Mouse (Mus musculus): Measurements from ENCODE around the gene Mecom.

Mecom gene

DNA sequence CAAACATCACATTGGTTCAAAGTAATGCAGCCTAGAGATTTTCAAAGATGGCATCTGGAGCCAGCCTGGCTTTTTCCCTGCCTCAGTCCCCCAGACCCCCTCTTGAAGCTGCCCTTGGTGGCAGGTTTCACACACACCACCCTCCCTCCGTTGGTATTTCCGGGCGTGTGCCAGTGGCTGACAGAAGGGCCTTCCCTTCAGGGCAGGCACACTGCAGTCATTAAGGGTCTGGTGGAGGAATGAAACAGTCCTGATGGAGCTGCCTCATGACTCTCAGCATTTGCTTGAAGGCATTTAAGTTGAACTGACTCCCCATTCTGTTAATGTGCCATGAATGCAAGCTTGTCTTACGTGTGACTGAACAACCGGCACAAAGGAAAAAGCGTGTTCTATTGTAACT lies 94.8 kb downstream of the Mecom start:
- Histone ChIP-seq H3K27me3 (ENCODE audit: insufficient read depth, low read length) (no peaks in the 10 kb centered on the region), H3K4me3 (replicated peaks; ENCODE audit: low read length) (no peak overlapping the region), H3K9me3 (ENCODE audit: low read length) (no peaks in the 10 kb centered on the region), H3K36me3 (ENCODE audit: insufficient read depth, low read length) (no peaks in the 10 kb centered on the region), H3K4me1 (replicated peaks; ENCODE audit: low read depth, low read length) (peaks cover 30% of the 10 kb centered on the region)
- TF ChIP-seq CTCF (conservative IDR thresholded peaks at IDR 0.05; ENCODE audit: low read length) = no peak
- TF ChIP-seq POU5F1 (IDR thresholded peaks at IDR 0.05; ENCODE audit: borderline replicate concordance, low read length) = no peak
- no peak for TF ChIP-seq NANOG (IDR thresholded peaks at IDR 0.05; ENCODE audit: borderline replicate concordance, low read length)

DNA sequence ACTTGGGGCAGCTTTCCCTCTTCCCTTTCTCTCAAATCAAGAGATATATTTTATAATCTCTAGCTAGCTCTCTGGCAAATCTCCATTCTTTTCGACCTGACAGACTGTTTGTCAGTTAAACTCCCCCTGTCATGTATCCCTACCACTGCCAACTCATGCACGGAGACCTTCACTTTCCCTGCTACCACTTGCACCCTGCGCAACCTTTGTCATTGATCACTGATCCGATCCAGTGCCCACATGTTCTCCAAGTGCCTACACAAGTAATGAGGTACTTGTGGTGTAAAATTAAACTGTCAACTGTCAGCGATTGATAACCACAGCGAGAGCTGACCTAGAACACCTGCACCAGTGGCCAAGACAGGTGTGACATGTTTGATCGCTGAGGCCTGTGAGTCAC lies 95.3 kb downstream of the Mecom start:
- no peaks in the 10 kb centered on the region for H3K9me3 ChIP-seq (ENCODE audit: low read length)
- H3K4me1 ChIP-seq (replicated peaks; ENCODE audit: low read depth, low read length) = peaks cover 25% of the 10 kb centered on the region
- H3K4me3 ChIP-seq (replicated peaks; ENCODE audit: low read length) = no peak overlapping the region

DNA sequence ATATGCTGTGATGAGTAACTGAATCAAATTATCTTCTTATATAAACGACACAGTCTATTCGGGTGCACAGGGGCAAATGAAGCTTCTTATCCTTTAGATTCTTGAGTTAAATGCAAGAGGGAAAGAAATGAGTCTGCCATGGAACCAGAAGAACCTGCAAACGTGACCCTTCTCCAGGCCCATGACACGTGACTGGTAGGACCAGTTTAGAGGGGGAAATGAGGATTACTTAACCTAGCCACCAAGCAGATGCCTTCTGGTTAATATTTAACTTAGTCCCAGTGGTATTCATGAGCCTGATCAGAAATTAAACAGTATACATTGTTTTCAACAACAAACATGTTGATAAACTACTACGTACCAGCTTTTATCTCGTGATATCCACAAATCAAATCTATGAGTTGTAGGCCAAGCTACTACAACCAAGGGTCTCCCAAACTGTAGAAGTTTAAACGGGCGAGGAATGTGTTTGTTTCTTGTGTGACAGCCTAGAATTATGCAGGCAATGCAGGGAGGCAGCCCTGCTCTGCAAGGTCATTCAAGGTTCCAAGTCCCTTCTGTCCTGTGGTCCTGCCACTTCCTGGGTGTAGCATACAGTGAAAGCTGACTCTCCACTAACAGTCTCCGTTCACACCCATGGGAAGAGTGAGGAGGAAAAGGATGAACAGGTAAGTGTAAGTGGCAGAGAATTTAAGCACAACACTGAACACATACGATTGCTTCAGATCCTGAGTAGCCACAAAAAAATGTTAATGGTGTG lies 97.4 kb downstream of the Mecom start:
- Histone ChIP-seq H3K36me3 (ENCODE audit: insufficient read depth, low read length) (no peaks in the 10 kb centered on the region), H3K9me3 (ENCODE audit: low read length) (no peaks in the 10 kb centered on the region), H3K4me3 (replicated peaks; ENCODE audit: low read length) (no peak overlapping the region), H3K4me1 (replicated peaks; ENCODE audit: low read depth, low read length) (peaks cover 14% of the 10 kb centered on the region), H3K27me3 (ENCODE audit: insufficient read depth, low read length) (no peaks in the 10 kb centered on the region)
- TF ChIP-seq NANOG (IDR thresholded peaks at IDR 0.05; ENCODE audit: borderline replicate concordance, low read length) = no peak
- no peak for TF ChIP-seq POU5F1 (IDR thresholded peaks at IDR 0.05; ENCODE audit: borderline replicate concordance, low read length)

More for the DNA sequence above, 95.3 kb downstream of the Mecom start:
- Histone ChIP-seq H3K36me3 (ENCODE audit: insufficient read depth, low read length) (no peaks in the 10 kb centered on the region), H3K27me3 (ENCODE audit: insufficient read depth, low read length) (no peaks in the 10 kb centered on the region)
- TF ChIP-seq CTCF (conservative IDR thresholded peaks at IDR 0.05; ENCODE audit: low read length) (no peak), NANOG (IDR thresholded peaks at IDR 0.05; ENCODE audit: borderline replicate concordance, low read length) (no peak), POU5F1 (IDR thresholded peaks at IDR 0.05; ENCODE audit: borderline replicate concordance, low read length) (no peak)

DNA sequence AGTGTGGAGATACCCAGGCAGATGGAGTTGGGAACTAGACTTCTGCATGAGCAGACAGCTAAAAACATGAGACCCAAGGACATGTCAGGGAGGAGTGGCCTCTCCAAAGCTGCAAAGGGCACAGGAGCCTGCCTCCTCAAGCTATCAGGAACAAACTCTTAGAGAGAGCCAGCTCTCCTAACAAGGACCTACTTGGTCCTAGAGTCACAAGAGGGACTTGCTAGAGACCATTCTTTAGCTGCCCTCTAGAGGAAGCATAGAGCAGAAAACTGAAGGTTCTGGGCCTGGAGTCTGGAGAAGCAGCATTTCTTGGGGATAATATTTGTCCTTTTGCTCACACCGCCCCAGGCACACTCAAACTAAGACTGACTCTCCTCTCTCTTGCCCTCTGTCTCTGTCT lies 99.2 kb downstream of the Mecom start:
- H3K27me3 ChIP-seq (ENCODE audit: insufficient read depth, low read length) = no peaks in the 10 kb centered on the region
- peaks cover 14% of the 10 kb centered on the region for H3K4me1 ChIP-seq (replicated peaks; ENCODE audit: low read depth, low read length)
- H3K9me3 ChIP-seq (ENCODE audit: low read length) = peaks cover under 1% of the 10 kb centered on the region; the same call in 1 of the 2 replicates
- no peak overlapping the region for H3K4me3 ChIP-seq (replicated peaks; ENCODE audit: low read length)
- H3K36me3 ChIP-seq (ENCODE audit: insufficient read depth, low read length) = no peaks in the 10 kb centered on the region
- TF ChIP-seq POU5F1 (IDR thresholded peaks at IDR 0.05; ENCODE audit: borderline replicate concordance, low read length) (no peak), CTCF (conservative IDR thresholded peaks at IDR 0.05; ENCODE audit: low read length) (peak; percentile 26; the same call in 1 of the 2 replicates)

DNA sequence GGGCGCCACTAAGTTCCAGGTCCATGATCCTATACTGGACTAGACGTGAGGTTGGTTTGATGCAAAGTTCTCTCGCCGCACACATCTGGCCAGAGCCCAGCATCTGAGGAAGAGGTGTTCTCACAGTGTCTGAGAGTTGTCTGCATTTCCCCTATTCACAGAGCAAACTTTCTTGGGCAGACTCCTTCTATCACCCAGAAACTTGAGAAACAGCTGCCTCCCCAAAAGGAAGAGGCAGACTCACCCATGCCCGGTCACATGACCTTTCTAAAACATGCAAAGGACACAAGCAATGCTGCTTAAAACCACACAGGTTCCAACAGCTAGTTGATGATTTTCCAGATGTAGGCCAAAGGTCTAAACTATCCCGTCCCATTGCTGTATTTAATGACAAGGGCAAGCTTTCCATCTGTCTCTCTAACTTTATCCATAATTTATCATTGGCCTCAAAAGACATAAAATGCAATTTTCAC lies 101.8 kb downstream of the Mecom start:
- no peaks in the 10 kb centered on the region for H3K36me3 ChIP-seq (ENCODE audit: insufficient read depth, low read length)
- no peak overlapping the region for H3K4me3 ChIP-seq (replicated peaks; ENCODE audit: low read length)
- H3K4me1 ChIP-seq (replicated peaks; ENCODE audit: low read depth, low read length) = peaks cover 9% of the 10 kb centered on the region
- no peaks in the 10 kb centered on the region for H3K27me3 ChIP-seq (ENCODE audit: insufficient read depth, low read length)
- peaks cover 8% of the 10 kb centered on the region; the same call in 1 of the 2 replicates for H3K9me3 ChIP-seq (ENCODE audit: low read length)
- TF ChIP-seq NANOG (IDR thresholded peaks at IDR 0.05; ENCODE audit: borderline replicate concordance, low read length) (no peak), CTCF (conservative IDR thresholded peaks at IDR 0.05; ENCODE audit: low read length) (no peak), POU5F1 (IDR thresholded peaks at IDR 0.05; ENCODE audit: borderline replicate concordance, low read length) (no peak)

DNA sequence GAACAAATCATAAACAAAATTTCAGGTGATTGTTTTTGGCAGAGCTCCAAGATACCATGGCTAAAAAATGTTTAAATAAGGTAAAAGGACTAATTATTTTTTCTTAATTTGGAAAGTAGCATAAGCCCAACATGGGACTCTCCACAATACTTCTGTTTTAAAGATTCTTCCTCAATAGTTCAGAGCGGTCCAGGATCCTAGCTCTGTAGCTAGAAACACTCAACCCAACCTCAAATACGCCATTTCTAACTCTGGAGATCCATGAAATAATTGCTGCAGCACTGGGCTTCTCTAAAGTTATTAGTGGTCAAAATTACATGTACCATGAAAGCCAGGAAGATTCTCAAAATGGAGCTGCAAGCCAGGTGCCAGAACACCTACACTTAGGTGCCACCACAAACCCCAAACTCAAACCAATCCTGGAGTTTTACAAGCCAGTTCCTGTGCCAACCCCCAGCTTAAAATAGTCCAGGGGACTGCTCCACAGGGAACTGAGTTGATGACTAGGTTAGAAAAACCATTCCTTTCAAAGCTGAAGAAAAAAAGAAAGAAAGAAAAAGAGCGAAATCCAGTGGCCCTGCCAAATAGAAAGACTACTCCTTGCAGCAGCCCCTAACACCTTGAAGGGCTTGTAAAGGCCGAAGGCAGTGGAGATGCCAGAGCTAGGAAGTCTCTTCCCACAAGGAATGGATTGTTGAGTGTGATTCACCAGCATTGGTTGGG lies 102.4 kb downstream of the Mecom start:
- TF ChIP-seq NANOG (IDR thresholded peaks at IDR 0.05; ENCODE audit: borderline replicate concordance, low read length) = no peak
- no peak for TF ChIP-seq CTCF (conservative IDR thresholded peaks at IDR 0.05; ENCODE audit: low read length)
- no peak for TF ChIP-seq POU5F1 (IDR thresholded peaks at IDR 0.05; ENCODE audit: borderline replicate concordance, low read length)
- peaks cover 8% of the 10 kb centered on the region; the same call in 1 of the 2 replicates for H3K9me3 ChIP-seq (ENCODE audit: low read length)
- no peak overlapping the region for H3K4me3 ChIP-seq (replicated peaks; ENCODE audit: low read length)
- H3K4me1 ChIP-seq (replicated peaks; ENCODE audit: low read depth, low read length) = peaks cover 3% of the 10 kb centered on the region
- H3K36me3 ChIP-seq (ENCODE audit: insufficient read depth, low read length) = no peaks in the 10 kb centered on the region
- no peaks in the 10 kb centered on the region for H3K27me3 ChIP-seq (ENCODE audit: insufficient read depth, low read length)

DNA sequence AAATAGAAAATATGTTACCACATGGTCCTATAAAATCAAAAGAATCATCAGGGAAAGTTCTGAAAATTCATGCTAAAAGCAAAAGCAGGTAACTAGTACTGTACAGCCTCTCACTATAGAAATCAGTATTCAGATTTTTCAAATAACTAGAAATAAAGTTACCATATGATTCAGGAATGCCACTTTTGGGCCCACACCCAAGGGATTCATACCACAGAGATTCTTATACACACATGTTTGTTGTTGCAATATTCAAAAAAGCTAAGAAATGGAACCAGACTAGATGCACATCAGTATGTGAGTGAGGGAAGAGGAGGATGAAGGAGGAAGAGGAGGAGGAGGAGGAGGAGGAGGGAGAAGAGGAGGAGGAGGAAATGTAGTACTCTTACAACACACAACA lies 106.2 kb downstream of the Mecom start:
- Histone ChIP-seq H3K9me3 (ENCODE audit: low read length) (peaks cover 11% of the 10 kb centered on the region; the same call in 1 of the 2 replicates), H3K4me3 (replicated peaks; ENCODE audit: low read length) (no peak overlapping the region), H3K27me3 (ENCODE audit: insufficient read depth, low read length) (no peaks in the 10 kb centered on the region), H3K4me1 (replicated peaks; ENCODE audit: low read depth, low read length) (no peaks in the 10 kb centered on the region), H3K36me3 (ENCODE audit: insufficient read depth, low read length) (no peaks in the 10 kb centered on the region)
- TF ChIP-seq POU5F1 (IDR thresholded peaks at IDR 0.05; ENCODE audit: borderline replicate concordance, low read length) (no peak), CTCF (conservative IDR thresholded peaks at IDR 0.05; ENCODE audit: low read length) (no peak), NANOG (IDR thresholded peaks at IDR 0.05; ENCODE audit: borderline replicate concordance, low read length) (no peak)

DNA sequence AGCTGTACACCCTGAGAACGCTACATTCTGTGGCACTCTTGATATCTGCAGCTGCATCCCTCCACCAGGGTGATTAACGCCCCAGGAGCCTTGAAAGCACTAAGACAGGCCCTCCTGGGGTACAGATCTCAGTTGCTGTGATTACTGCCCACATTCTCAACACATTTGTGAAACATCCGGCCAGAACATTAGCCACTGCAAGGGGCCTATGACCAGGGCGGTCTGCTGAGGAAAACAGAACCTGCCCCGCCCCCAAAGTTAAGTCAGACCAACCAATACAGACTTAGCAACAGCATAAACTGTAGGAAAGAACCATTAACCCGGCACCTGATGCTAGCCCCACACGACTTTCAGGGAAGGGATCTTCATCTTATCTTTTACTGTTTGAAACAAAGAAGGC lies 109.8 kb downstream of the Mecom start:
- no peak for TF ChIP-seq CTCF (conservative IDR thresholded peaks at IDR 0.05; ENCODE audit: low read length)
- TF ChIP-seq POU5F1 (IDR thresholded peaks at IDR 0.05; ENCODE audit: borderline replicate concordance, low read length) = no peak
- TF ChIP-seq NANOG (IDR thresholded peaks at IDR 0.05; ENCODE audit: borderline replicate concordance, low read length) = no peak
- peaks cover 4% of the 10 kb centered on the region; the same call in 1 of the 2 replicates for H3K9me3 ChIP-seq (ENCODE audit: low read length)
- no peaks in the 10 kb centered on the region for H3K36me3 ChIP-seq (ENCODE audit: insufficient read depth, low read length)
- H3K27me3 ChIP-seq (ENCODE audit: insufficient read depth, low read length) = no peaks in the 10 kb centered on the region
- no peak overlapping the region for H3K4me3 ChIP-seq (replicated peaks; ENCODE audit: low read length)
- H3K4me1 ChIP-seq (replicated peaks; ENCODE audit: low read depth, low read length) = no peaks in the 10 kb centered on the region

Data from E14TG2a.4 (cell line).